Mouse (Mus musculus) adrenal gland, postnatal 36 days (tissue): ENCODE data around the gene Fmnl2. TPM values are rescaled to one million over a fixed set of nuclear protein-coding genes. Genes with fewer than 3 reads are reported as not detected.

Experiments
- DNase-seq, 2 experiments: peaks; one replicate each; pipeline ENCODE4 v3.0.0; 2021; ENCODE audit warnings: mixed read lengths in 1 of 2
- total RNA-seq, 2 experiments: library from RNA; stranded (reverse); gene quantifications; 2 replicates each; pipeline ENCODE4 v1.2.3; 2021

The Fmnl2 gene
- total RNA-seq, 2 experiments from 2014 or later: 20.7 to 41.7 TPM

DNA sequence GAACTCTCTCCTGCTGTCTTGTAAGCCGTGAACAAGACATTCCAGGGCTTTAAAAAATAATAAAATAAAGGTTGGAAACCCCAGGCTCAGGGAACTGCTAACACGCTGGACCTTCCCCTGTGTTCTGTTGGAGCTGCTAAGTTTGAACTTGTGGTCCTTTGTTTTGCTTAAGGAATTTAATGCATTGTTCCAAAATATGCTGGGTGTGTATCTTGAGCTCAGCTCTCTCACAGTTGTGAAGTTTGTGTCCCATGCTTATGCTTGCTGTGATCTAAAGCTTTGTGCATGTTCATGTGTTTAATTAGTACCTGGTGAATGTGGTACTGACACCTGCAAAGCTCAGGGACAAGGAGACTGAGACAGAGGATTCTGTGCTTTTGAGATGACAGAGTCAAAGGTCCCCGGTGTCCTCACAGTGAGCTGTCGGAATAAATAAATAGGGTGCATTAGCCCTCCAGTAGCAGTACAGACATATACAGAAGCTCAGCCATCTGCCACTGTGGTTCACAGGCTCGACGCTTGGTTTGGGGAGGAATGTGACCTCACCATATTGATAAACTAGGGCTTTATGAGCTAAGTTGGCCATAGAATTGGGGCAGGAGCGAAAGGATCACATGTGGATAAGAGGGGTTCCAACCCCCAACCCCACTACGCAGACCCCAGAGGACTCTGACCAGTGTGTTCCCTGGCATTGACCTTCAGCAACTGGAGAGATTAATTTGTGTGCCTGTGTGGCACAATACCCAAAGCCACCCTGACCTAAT is 100.3 kb downstream of the Fmnl2 start:
- DNase-seq: no peak

DNA sequence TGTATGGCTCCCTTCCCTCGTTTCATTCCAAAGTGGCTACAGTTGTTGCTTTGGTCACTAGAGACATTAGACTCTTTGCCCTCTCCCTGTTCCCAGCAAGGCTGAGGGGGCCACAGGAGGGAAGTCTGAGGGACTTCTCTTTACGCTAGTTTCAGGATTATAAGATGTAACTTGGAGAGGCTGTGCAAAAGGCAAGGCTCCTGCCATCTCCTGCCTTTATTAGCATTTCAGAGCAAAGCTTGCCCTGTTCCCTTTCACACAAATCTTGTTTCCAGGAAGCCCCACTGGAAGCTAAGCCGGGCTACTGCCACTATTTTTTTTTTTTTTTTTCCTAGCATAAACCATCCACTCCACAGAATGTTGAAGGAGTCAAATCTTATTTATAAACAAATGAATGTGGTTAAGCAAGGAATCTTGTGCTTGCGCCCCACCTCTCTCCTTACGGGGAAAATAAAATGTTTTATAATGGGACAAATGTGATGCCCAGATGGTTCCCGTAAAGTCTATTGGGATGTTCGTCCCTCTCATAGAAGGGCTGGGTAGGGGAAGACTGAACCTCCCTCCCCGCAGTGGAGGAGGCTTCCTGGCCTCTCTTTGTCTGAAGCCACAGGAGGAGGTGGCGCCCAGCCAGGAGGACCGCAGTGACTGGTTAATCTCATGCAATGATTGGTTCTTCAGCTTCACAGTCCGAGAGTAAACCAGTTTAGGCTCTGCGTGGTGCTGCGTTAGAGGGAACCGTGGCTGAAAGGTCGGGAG is 101.1 kb downstream of the Fmnl2 start:
- DNase-seq: peak; percentile 78 to 82

- no peak for DNase-seq
Measured at GRCm38 (mm10) chr2:52959291-52959621, 101.6 kb downstream of the Fmnl2 start.

- no peak for DNase-seq
Measured at GRCm38 (mm10) chr2:52959982-52960381, 102.3 kb downstream of the Fmnl2 start.

- no peak for DNase-seq
Measured at GRCm38 (mm10) chr2:52960697-52961096, 103.0 kb downstream of the Fmnl2 start.

- DNase-seq: no peak
Measured at GRCm38 (mm10) chr2:52963439-52963838, 105.8 kb downstream of the Fmnl2 start.

- no peak for DNase-seq
Measured at GRCm38 (mm10) chr2:52964386-52964928, 106.8 kb downstream of the Fmnl2 start.

- no peak for DNase-seq
Measured at GRCm38 (mm10) chr2:52966227-52966626, 108.6 kb downstream of the Fmnl2 start.

GRCm38 (mm10) chr2:52966820-52967460 is 109.3 kb downstream of the Fmnl2 start:
- no peak for DNase-seq

GRCm38 (mm10) chr2:52967461-52967823 is 109.8 kb downstream of the Fmnl2 start:
- DNase-seq: no peak

DNA sequence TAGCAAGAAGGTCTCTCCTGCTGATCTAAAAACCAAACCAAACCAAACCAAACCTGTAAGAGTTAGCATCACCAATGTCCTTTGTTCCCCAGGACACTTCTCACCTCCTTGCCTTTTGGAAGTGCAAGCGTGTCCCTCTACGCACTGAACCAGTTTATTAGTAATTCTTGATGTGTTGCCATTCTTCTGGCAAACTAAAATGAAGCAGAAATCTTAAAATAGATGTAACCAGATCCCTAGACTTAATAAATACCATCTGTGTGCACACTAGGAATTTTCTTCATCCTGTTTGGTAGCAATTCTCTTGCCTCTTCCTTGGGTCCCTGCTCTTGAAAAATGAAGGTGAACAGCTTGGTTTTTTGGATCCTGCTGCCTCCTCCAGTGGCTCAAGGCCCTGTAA is 111.2 kb downstream of the Fmnl2 start:
- no peak for DNase-seq

DNA sequence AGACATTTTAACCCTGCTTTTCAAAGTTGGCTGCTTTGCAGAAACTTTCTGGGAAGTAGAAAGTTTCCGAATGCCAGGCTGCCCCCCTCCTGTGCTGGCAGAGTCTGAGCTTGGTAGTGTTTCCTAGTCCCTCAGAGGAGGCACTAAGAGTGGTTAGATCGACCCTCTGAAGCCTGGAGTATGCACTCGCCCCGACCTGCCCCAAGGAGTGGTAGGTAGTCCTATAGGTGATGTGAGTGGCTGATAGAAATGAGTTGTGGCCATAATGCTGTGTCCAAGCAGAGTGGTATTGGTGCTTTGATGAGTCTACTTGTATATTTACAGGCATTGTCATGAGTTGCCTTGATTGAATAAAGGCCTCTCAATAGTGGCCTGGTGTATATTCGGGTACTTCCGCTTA is 116.4 kb downstream of the Fmnl2 start:
- no peak for DNase-seq

DNA sequence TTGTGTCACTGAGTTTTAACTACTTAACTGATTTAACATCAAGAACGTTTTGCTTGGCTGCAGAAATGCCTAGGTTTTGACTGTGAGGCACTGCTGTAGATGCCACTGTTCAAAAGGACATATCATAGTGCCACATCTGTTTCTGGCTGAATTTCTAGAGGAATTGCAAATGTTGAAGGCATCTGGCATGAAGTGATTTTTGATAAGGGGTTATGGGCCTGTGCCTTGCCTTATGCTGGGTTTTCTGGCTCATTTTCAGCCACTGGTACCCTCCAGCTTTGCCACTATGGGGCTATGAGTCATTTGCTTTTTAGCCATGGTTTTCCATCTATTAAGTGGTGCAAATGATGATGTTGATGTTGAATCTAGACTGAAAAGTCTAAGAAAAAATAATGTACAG is 117.1 kb downstream of the Fmnl2 start:
- no peak for DNase-seq

DNA sequence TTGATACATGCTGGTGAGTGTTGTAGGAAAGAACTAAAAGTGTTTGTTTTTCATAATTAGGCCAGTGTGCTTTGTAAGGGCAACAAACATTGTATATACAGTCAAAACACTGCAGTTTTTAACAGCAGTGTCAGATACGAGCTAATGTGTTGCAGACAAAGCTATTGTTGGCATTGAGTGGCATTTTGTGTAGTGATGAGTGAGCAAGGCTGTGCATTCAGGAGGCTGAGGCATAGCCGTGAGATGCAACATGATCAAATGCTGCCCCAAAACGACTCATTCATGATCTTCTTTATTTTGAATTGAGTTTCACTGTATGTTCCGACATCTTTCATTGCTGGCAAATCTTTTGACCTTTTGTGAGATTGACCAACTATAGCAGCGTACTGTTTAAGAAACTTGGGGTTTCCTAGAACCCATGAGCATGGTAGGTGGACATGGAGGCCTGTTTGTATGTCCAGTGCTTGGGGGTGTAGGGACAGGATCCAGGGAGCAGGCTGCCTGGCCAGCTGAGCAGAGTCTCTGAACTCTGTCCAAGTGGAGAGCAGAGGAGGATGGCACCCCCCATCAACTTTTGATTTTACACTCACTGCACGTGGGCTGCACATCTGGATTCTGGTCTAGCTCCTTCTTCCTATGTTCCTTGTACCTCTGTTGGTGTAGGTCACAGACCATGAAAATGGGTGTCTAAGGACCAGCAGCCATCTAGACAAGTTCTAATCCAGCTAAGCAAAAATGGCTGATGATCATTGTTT is 120.4 kb downstream of the Fmnl2 start:
- no peak for DNase-seq

DNA sequence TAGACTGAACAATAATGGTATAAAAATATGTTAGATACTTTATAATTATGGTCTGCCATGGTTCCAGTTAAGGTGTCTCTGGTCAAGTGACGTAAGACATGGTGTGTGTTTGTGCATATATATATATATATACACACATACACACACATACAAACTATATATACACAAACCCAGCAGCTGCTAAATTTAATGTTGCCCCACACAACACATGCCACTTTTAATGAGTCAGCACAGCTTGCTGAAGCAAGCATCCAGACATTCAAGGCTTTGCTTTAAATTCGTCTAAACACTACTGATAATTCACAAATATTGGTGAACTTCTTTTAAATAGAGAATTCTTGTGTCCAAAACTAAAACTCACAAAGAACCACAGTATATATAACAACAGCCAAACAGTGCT is 121.1 kb downstream of the Fmnl2 start:
- DNase-seq: no peak

GRCm38 (mm10) chr2:52979280-52979763 is 121.7 kb downstream of the Fmnl2 start:
- DNase-seq: peak; percentile 30 to 47

DNA sequence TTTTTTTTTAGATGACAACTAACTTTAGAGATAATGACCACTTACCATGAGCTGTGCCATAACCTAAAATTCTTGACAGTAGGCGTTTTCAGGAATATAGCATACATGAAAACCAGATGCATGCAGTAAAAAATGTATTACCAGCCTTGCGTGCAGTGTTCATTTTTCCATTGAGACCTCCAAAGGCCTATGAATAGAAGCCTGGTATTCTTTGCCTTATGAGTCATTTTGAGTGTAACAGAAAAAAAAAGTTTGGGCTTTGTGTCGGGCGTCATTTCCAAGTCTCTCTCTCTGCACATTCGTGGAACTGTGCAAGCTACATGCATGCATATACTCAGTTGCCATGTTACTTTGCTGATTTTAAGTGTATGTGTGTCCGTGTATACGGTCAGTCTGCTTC is 123.5 kb downstream of the Fmnl2 start:
- no peak for DNase-seq

- no peak for DNase-seq
Measured at GRCm38 (mm10) chr2:52981595-52981994, 123.9 kb downstream of the Fmnl2 start.

GRCm38 (mm10) chr2:52982502-52982901 is 124.8 kb downstream of the Fmnl2 start:
- no peak for DNase-seq

DNA sequence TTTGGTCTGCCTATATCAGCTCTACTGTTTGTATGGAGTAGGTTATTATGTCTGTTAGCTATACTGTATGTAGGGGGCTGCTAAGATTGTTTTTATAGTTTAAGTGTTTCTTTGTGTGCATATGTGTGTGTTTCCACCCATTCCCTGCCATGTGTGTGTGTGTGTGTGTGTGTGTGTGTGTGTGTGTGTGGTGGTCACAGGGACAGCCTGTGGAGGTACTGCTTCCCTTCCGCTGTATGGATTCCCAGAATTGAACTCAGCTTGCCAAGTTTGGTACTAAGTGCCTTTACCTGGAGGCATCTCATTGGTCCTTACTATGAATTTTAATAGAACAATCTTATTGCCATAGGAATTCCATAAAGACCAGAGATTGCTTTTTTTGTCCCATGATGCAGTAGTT is 126.9 kb downstream of the Fmnl2 start:
- DNase-seq: no peak

GRCm38 (mm10) chr2:52985167-52985566 is 127.5 kb downstream of the Fmnl2 start:
- DNase-seq: no peak

GRCm38 (mm10) chr2:52986354-52986753 is 128.7 kb downstream of the Fmnl2 start:
- DNase-seq: no peak
